Mouse (Mus musculus) right cerebral cortex, postnatal 14 days (tissue): ENCODE data around the gene Wdr53.
"Not testable (repeated sequence)": the region's sequence is repeated elsewhere in the genome, so short reads cannot be mapped to it uniquely, and the experiment has no call there.

ENCODE experiments used
- DNase-seq: peaks from one replicate; pipeline ENCODE4 v3.0.0; 2022

The Wdr53 gene

GRCm38 (mm10) chr16:32246952-32247370, at the start of gene Wdr53, which contains the start of gene Fbxo45:
TSS of gene Wdr53 (plus strand) at chr16:32247227.
TSS of gene Fbxo45 (minus strand) at chr16:32247158.
- DNase-seq = peak; percentile 98

GRCm38 (mm10) chr16:32200256-32201003, 46.6 kb upstream of the Wdr53 start:
- DNase-seq = no peak

GRCm38 (mm10) chr16:32201004-32201325, 46.1 kb upstream of the Wdr53 start:
- DNase-seq = no peak

- peak; percentile 68 for DNase-seq
Observed at GRCm38 (mm10) chr16:32202681-32203080, 44.3 kb upstream of the Wdr53 start.

GRCm38 (mm10) chr16:32204902-32205301, 42.1 kb upstream of the Wdr53 start:
- DNase-seq = no peak

GRCm38 (mm10) chr16:32214156-32214555, 32.9 kb upstream of the Wdr53 start:
- no peak for DNase-seq

GRCm38 (mm10) chr16:32214804-32215576, 32.0 kb upstream of the Wdr53 start:
- peak; percentile 22 for DNase-seq

GRCm38 (mm10) chr16:32221803-32222202, 25.2 kb upstream of the Wdr53 start:
- no peak for DNase-seq

GRCm38 (mm10) chr16:32222399-32222798, 24.6 kb upstream of the Wdr53 start:
- DNase-seq = no peak

- not testable (repeated sequence) for DNase-seq
Observed at GRCm38 (mm10) chr16:32232050-32232449, 15.0 kb upstream of the Wdr53 start.

- no peak for DNase-seq
Observed at GRCm38 (mm10) chr16:32237930-32238680, 8.9 kb upstream of the Wdr53 start.

- DNase-seq = no peak
Observed at GRCm38 (mm10) chr16:32239428-32240312, 7.4 kb upstream of the Wdr53 start.

GRCm38 (mm10) chr16:32243901-32244300, 3.1 kb upstream of the Wdr53 start:
- no peak for DNase-seq

- DNase-seq = peak; percentile 58
Observed at GRCm38 (mm10) chr16:32246351-32246791, 656 bp upstream of the Wdr53 start.

- not testable (repeated sequence) for DNase-seq
Observed at GRCm38 (mm10) chr16:32264225-32264624, 17.2 kb downstream of the Wdr53 start.

GRCm38 (mm10) chr16:32271291-32271690, 24.3 kb downstream of the Wdr53 start, which contains the start of gene Smco1:
TSS of gene Smco1 (plus strand) at chr16:32271468.
- DNase-seq = no peak

GRCm38 (mm10) chr16:32273338-32273737, 26.3 kb downstream of the Wdr53 start:
- DNase-seq = no peak

GRCm38 (mm10) chr16:32275041-32275440, 28.0 kb downstream of the Wdr53 start:
- no peak for DNase-seq

- DNase-seq = no peak
Observed at GRCm38 (mm10) chr16:32275830-32276229, 28.8 kb downstream of the Wdr53 start.

GRCm38 (mm10) chr16:32277308-32278256, 30.6 kb downstream of the Wdr53 start, which contains the start of gene Rnf168:
TSS of gene Rnf168 (plus strand) at chr16:32277459.
- DNase-seq = peak; percentile 88

GRCm38 (mm10) chr16:32278396-32278795, 31.4 kb downstream of the Wdr53 start:
- DNase-seq = no peak
